Mouse (Mus musculus) heart, adult 2 months (tissue): ENCODE data around the gene Sorl1.

Experiments
- CTCF ChIP-seq: fragments of 200-600 bp; IDR thresholded peaks from 2 replicates; pipeline ENCODE4 v1.8.1; 2022; ENCODE audit warnings: antibody characterized with exemption, mild to moderate bottlenecking, moderate library complexity
- POLR2A ChIP-seq: fragments of 200-500 bp; IDR thresholded peaks from 2 replicates; pipeline ENCODE4 v1.6.1; 2011; ENCODE audit warnings: mild to moderate bottlenecking, low read depth, low read length, control low read depth; ENCODE audit not compliant: insufficient read depth

GRCm38 (mm10) chr9:41982760-41983159, 141.3 kb downstream of the Sorl1 start:
- TF ChIP-seq POLR2A (no peak), CTCF (no peak)
